Mouse (Mus musculus) E14TG2a.4 (cell line): ENCODE data around the gene Pih1d2.

ENCODE experiments used
- CTCF ChIP-seq: conservative IDR thresholded peaks from 2 replicates; pipeline ENCODE4 v1.5.1; 2014; ENCODE audit warnings: low read length
- NANOG ChIP-seq: IDR thresholded peaks from 2 replicates; pipeline ENCODE4 v1.6.1; 2014; ENCODE audit warnings: borderline replicate concordance, low read length, mixed read lengths
- POU5F1 ChIP-seq: IDR thresholded peaks from 2 replicates; pipeline ENCODE4 v1.6.1; 2014; ENCODE audit warnings: low read length, borderline replicate concordance

DNA sequence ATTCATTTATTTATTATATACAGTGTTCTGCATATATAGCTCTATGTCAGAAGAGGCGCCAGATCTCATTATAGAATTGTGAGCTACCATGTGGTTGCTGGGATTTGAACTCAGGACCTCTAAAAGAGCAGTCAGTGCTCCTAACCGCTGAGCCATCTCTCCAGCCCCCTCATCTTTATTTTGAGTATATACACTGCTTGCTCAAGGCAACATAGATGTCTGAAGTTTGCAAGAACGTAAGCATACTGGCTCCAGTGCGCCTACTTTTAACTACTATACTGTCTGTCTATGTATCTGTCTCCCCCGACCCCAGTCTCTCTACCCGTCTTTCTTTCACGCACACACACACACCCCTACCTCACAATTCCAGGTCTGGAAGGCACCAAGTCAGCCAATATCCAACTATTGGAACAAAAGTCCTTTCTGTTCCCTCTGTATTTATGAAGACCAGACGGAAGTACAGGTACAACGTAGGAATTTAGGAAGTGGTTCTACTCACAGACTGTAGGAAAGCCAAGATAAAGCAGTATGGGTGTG is 741 bp downstream of the Pih1d2 start:
- TF ChIP-seq CTCF = no peak
- TF ChIP-seq POU5F1 = no peak
- TF ChIP-seq NANOG = no peak
